In the genomic region with DNA sequence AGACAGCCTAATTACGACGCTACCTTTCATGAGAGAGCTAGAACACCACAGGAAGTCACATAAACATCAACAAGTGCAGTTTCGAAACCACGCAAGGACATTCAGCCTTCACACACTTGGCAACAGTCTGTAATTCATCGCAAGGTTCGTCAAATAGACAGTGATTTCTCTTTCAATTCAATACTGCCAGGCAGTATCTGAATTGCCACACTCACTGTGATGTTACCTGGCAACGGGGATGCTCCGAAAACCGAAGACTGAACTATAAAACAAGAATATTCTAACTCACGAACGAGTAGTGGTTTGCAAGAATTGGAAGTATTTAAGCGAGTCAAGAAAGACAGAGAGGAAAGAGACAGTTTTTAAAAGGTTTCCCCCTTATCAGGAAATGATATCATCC, we compare ENCODE assay signal across 17 mouse cellular contexts.
"Had no signal": no experiment of that assay in that cellular context is flagged by ENCODE, and none has a peak within 500 bp of the region (broad histone marks: within the 10 kb centered on the region; RNA-seq: fewer than 3 reads in every experiment).

No protein-coding gene starts in this region.

- H3K27me3 ChIP-seq: midbrain, embryonic 13.5 days; midbrain, embryonic 15.5 days; neural tube, embryonic 12.5 days had no signal

- H3K4me1 ChIP-seq: midbrain, embryonic 10.5 days; neural tube, embryonic 12.5 days had no signal

- H3K4me3 ChIP-seq: midbrain, embryonic 10.5 days; midbrain, embryonic 13.5 days; midbrain, embryonic 15.5 days; myocyte; neural tube, embryonic 12.5 days had no signal

- DNase-seq: lung, adult 18-20 months; lung, embryonic 14.5 days; lung, postnatal 10 days; lung, postnatal 4 days; retina, postnatal 1 day; right cerebral cortex, adult 18-20 months; right cerebral cortex, postnatal 25 days; right cerebral cortex, postnatal 4 days; spleen, adult 18-20 months; thymus, adult 18-20 months; thymus, postnatal 14 days; thymus, postnatal 36 days had no signal

- ATAC-seq: midbrain, embryonic 13.5 days; midbrain, embryonic 15.5 days had no signal

- H3K9me3 ChIP-seq: midbrain, embryonic 10.5 days; midbrain, embryonic 13.5 days; midbrain, embryonic 15.5 days; neural tube, embryonic 12.5 days had no signal

- H3K9ac ChIP-seq: lung, embryonic 14.5 days; midbrain, embryonic 13.5 days; midbrain, embryonic 15.5 days; neural tube, embryonic 12.5 days had no signal

- H3K4me2 ChIP-seq: lung, embryonic 14.5 days; midbrain, embryonic 13.5 days; midbrain, embryonic 15.5 days; neural tube, embryonic 12.5 days had no signal

- H3K27ac ChIP-seq: midbrain, embryonic 10.5 days; midbrain, embryonic 13.5 days; midbrain, embryonic 15.5 days; neural tube, embryonic 12.5 days had no signal
